Mouse (Mus musculus) liver, adult 2 months (tissue): ENCODE data around the gene Gm42742.

ENCODE experiments used
- CTCF ChIP-seq: fragments of 200-500 bp; IDR thresholded peaks from 2 replicates; pipeline ENCODE4 v1.5.1; 2011; ENCODE audit warnings: low read depth, low read length, control low read depth
- POLR2A ChIP-seq: fragments of 200-500 bp; IDR thresholded peaks from 2 replicates; pipeline ENCODE4 v1.6.1; 2011; ENCODE audit warnings: low read length, control low read depth; ENCODE audit not compliant: insufficient read depth; ENCODE audit errors: extremely low read depth

GRCm38 (mm10) chr7:126976878-126977459 is 43.9 kb downstream of the Gm42742 start:
- TF ChIP-seq POLR2A (no peak), CTCF (no peak)
